Mouse (Mus musculus) splenic B cell, adult 2 months (primary cell): ENCODE results near the gene Fbxo42.
A peak's percentile ranks its signal among the peaks of the same experiment; 100 is the strongest.
"Not testable (repeated sequence)": the region's sequence is repeated elsewhere in the genome, so short reads cannot be mapped to it uniquely, and the experiment has no call there.

ENCODE experiments used
- DNase-seq: peaks from one replicate; pipeline ENCODE4 v3.0.0-alpha.2; 2011; ENCODE audit warnings: low read depth, low spot score
- H3K27me3 ChIP-seq: 2 replicates; pipeline ENCODE4 v1.6.1; 2012; ENCODE audit warnings: mild to moderate bottlenecking, low read length, moderate library complexity, mixed read lengths; ENCODE audit not compliant: control insufficient read depth, poor library complexity, insufficient read depth, severe bottlenecking
- H3K36me3 ChIP-seq: 2 replicates; pipeline ENCODE4 v1.6.1; 2012; ENCODE audit warnings: mild to moderate bottlenecking, low read length, moderate library complexity, mixed read lengths; ENCODE audit not compliant: control insufficient read depth, poor library complexity, insufficient read depth, severe bottlenecking

Gene Fbxo42

DNA sequence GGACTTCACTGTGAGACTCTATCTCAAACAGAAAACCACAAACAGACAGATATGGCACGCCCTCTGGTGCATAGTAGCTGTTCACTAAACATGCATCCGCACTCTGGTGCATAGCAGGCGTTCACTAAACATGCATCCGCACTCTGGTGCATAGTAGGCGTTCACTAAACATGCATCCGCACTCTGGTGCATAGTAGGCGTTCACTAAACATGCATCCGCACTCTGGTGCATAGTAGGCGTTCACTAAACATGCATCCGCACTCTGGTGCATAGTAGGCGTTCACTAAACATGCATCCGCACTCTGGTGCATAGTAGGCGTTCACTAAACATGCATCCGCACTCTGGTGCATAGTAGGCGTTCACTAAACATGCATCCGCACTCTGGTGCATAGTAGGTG lies 2.6 kb upstream of the Fbxo42 start:
- not testable (repeated sequence) for H3K27me3 ChIP-seq, H3K36me3 ChIP-seq, DNase-seq

DNA sequence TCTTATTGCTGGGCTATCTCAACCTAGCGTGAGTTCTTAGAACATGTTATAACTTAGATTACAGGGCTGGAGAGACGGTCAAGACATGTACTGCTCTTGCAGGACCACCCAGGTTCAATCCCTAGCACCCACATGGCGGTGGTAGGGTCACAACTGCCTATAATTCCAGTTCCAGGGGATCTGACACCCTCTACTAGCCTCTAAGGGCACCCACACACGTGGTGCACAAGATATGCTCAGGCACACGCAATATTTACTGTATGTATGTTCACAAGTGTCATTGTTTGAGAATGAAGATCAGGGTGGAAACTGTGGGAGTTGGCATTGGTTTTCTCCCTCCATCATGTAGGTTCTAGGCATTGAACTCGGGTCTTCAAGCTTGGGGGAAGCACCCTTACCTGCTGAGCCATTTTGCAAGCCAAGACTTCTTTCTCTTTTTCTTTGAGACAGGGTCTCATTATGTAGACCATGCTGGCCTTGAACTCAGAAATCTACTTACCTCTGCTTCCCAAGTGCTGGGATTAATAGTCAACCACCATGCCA lies 1.2 kb upstream of the Fbxo42 start:
- Histone ChIP-seq H3K36me3 (no peaks in the 10 kb centered on the region), H3K27me3 (no peaks in the 10 kb centered on the region)
- DNase-seq, result no peak

DNA sequence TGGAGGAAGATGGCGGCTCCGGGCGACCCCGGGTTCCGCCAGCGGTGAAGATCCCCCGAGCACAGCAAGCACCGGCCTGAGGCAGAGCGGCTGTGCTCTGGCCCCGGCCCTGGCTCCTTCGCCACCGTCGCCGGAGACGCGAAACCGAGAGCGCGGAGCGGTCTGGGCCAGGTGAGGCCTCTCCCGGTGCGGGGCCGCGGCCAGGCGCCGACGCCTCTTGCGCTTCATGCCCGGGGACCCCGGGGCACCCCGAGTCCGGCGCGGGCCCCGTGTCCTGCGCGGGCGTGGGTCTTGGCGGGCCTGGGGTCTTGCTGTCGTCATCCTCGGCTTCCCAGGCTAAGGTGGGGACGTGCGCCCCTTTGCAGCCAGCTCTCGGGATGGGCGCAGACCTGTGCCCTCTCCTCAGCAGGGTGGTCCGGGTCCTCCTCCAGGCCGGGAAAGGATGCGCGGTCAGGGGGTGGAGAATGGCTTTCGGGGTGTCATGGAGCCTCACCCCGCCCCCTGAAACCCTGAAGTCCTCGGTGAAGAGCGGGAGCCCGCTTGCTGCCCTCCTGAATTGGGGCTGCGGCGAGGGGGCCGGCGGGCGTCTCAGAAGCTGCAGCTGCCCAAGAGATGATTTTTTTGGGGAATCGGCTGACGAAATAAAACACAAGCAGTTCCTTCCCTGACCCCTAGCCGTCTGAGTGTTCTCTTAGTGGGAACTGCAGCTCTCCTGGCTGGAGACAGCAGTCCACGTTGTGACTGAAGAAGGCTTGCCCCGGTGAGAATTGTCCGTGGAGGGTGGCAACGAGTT lies 492 bp downstream of the Fbxo42 start:
- no peaks in the 10 kb centered on the region for H3K36me3 ChIP-seq
- H3K27me3 ChIP-seq, result no peaks in the 10 kb centered on the region
- peak; percentile 39 for DNase-seq

DNA sequence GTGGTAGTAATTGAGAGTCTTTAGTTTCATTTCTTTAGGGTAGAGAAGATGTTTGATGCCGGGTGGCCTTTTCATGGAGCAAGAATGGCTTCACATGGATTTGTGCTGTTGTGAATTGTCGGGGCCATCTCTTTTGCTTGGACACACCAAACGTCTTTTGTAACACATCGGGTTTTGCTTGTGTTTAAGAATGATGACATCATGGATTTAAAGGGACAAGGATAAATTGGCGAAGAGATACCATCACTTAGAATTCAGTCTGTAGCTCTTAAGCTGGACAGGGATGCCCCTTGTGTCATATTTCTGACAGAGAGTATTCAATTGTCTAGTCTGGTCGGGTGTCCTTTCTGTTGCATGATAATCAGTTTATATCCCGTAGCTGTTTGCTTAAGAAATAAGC lies 1.4 kb downstream of the Fbxo42 start:
- H3K36me3 ChIP-seq, result 0 out of 2 replicates have a peak, but pooled peaks cover 2% of the 10 kb centered on the region
- DNase-seq, result no peak

DNA sequence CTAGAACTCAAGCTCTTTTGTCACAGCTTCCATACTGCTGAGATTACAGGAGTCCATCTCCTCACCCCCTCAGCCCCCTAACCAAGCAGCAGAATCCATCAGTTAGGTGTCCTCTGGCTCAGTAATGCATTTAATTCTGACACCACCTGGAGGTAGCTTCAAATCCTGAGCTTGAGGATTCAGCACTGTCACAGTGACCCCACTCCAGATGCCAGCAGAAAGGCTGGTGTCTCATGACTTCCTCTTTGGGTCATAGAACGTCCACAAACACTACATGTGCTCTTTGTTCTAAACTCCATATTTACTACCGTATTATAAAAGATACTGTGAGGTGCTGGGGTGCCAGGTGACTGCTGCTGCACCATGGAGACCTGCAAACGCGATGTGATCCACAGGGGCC lies 9.8 kb downstream of the Fbxo42 start:
- no peak for DNase-seq
- Histone ChIP-seq H3K36me3 (0 out of 2 replicates have a peak, but pooled peaks cover 2% of the 10 kb centered on the region), H3K27me3 (no peaks in the 10 kb centered on the region)

More for the DNA sequence above, 1.4 kb downstream of the Fbxo42 start:
- H3K27me3 ChIP-seq, result no peaks in the 10 kb centered on the region

DNA sequence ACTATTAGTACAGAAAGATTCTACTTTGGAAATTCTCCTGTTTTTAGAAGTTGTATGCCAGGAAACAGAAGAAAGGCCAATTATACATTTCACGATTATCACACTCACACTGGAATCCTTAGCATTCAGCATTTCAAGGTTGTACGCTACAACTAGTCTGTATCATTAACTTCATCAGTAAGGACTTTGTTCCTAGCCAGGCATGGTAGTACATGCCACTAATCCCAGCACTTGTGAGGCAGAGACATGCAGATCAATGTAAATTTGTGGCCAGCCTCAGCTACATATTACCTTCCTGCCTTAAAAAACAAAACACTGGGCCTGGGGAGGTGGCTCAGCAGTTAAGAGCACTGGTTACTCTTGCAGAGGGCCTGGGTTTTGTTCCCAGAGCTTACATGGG lies 10.9 kb downstream of the Fbxo42 start:
- Histone ChIP-seq H3K36me3 (0 out of 2 replicates have a peak, but pooled peaks cover 2% of the 10 kb centered on the region), H3K27me3 (no peaks in the 10 kb centered on the region)
- no peak for DNase-seq

DNA sequence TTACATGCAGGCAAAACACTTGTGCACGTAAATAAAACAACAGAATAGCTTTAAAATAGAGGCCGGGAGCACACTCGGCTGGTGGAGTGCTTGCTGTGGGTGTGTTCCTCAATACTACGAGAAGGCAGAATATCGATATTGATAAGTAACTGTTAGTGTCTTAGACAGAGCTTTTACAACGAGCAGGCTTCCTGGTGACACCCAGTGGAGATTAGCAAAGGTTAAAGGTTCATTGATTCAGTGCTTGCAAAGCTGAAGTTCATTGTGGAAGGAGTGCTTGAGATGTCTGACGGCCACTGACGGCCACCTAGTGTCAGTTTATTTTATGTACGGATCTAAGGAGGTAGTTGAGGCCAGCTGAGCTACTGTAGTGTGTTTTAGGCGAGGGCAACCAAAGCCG lies 11.4 kb downstream of the Fbxo42 start:
- Histone ChIP-seq H3K27me3 (no peaks in the 10 kb centered on the region), H3K36me3 (no peaks in the 10 kb centered on the region)
- peak; percentile 42 for DNase-seq

DNA sequence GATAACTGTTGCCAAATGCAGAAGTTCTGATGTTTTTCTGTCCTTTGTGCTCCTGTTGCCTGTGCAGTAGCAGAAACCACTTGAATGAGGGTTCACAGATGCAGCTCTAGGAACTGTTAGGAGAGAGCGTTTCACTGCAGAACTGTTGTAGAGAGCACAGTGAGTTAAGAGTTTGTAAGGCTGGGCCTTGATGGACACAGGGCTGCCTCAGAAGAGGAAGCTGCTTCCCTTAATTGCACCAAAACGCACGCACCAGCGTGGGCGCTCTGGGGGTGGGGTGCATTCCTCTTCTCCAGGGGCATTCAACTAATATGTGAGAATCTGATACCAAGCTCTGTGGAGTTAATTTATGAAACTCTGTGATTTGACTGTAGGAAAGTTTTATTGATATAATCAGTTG lies 12.0 kb downstream of the Fbxo42 start:
- Histone ChIP-seq H3K27me3 (no peaks in the 10 kb centered on the region), H3K36me3 (no peaks in the 10 kb centered on the region)
- no peak for DNase-seq

DNA sequence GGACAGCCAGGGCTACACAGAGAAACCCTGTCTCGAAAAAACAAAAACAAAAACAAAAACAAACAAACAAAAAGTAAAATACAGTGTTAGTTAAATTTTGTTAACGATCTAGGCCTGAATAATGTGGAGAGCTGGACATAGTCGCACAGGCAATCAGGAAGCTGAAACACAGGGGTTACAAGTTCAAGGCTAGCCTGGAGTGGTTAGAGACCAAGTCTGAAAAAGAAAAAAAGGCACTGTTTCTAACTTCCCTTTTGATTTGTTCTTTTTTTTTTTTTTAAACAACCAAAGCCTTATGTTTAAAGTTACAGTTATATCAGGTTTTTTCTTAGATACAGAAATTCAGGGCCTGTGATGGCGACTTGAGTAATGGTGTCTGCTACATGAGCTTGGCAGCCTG lies 12.5 kb downstream of the Fbxo42 start:
- DNase-seq, result no peak
- H3K27me3 ChIP-seq, result no peaks in the 10 kb centered on the region
- no peaks in the 10 kb centered on the region for H3K36me3 ChIP-seq

DNA sequence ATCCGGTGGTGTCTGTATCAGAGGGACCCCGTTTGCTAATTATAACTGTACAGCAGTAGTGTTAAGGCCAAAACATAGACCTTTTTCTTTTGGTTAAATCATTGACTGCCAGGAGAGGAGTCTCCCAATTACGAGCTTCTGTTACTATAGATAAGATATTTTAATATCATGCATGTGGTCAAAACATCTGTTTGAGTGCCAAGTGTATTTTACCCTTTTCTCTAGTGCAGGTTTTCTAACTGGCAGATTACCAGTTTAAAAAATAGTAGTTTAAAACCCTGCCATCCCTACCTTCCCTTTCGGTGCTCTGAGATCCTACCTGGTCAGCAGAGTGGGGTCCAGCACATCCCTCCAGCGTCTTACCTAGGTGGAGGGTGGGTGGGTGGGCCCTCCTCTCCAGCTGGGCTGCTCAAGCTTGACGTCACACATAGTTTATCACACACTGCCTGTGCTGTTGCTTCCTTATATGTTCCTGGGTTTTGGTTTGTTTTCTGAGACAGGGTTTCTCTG lies 14.0 kb downstream of the Fbxo42 start:
- DNase-seq, result no peak
- H3K36me3 ChIP-seq, result no peaks in the 10 kb centered on the region
- no peaks in the 10 kb centered on the region for H3K27me3 ChIP-seq

DNA sequence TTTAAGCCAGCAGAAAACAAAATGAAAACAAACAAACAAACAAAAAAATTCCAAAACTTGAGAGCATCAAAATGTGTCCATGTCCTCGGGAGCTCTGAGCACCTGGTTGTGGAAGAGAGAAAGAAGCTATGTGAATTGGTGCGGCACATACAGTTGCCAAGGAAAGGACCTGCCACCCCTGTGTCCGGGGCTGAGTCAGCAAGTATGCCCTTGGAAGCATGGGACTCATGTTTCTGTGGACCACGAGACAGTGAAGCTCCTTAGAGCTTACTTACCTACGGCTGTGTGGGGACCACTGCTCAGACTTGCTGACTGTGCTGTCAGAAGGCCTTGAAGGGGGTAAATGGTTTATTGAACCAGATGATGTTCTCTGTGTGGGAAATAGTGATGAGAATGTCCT lies 16.0 kb downstream of the Fbxo42 start:
- Histone ChIP-seq H3K27me3 (no peaks in the 10 kb centered on the region), H3K36me3 (no peaks in the 10 kb centered on the region)
- no peak for DNase-seq

DNA sequence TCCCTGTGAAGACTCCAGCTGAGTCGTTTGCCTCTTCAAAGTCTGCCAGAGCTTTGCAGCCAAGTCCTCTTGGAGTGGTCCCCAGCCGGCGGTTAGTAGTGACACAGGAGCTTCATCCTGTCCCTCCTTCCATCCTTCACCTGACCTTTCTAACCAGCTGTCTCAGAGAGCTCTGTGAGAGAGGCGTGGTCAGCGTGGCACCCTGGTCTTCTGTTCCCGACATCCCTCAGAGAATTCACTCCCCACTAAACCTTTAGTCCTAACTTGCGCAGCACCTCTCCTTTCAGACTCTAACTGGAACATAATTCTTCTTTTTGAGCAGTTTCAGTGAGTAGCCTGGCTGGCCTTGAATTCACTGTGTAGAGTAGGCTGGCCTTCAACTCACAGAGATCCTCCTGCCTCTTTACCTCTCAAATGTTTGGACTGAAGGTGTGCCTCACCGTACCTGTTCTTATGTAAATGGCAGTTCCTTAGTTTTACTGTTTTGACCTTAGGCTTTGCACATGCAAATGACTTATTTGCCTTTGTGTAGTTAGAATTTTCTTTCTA lies 18.1 kb downstream of the Fbxo42 start:
- no peaks in the 10 kb centered on the region for H3K27me3 ChIP-seq
- no peaks in the 10 kb centered on the region for H3K36me3 ChIP-seq
- no peak for DNase-seq

DNA sequence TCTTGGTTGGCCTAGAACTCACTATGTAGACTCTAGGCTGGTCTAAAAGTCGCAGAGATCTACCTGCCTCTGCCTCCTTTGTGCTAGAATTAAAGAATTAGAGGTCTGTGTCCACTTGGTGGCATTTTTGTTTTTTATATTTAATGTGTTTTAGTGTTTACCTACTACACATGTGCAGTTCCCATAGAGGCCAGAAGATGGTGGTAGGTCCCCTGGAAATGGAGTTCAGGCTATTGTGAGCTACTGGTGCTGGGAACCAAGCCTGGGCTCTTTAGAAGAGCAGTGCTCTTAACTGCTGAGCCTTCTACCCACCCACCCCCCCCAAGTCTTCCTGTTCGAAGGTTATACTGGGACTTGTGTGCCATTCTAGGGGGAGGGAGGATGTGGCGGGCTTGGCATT lies 19.4 kb downstream of the Fbxo42 start:
- no peak for DNase-seq
- Histone ChIP-seq H3K36me3 (no peaks in the 10 kb centered on the region; the same call in 1 of the 2 replicates), H3K27me3 (no peaks in the 10 kb centered on the region)

DNA sequence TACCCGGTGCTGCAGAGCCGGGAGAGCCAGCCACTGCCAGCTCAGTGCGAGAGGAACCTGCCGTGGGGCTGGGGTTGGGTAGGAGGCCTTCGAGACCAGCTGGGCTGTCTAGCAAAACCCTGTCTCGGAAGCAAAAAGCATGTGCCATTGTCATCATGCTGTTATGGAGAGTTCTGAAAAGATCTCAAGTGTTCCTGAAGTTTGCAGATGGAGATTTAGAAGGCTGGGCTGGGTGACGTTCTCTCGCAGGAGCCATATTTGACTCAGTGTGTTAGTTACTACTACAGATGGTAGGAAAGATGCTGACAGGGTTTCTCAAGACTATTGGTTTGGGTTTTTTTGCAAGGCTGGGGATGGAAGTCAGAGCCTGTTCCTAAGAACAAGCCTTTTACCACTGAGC lies 24.4 kb downstream of the Fbxo42 start:
- H3K27me3 ChIP-seq, result no peaks in the 10 kb centered on the region
- H3K36me3 ChIP-seq, result no peaks in the 10 kb centered on the region; the same call in 1 of the 2 replicates
- DNase-seq, result no peak

DNA sequence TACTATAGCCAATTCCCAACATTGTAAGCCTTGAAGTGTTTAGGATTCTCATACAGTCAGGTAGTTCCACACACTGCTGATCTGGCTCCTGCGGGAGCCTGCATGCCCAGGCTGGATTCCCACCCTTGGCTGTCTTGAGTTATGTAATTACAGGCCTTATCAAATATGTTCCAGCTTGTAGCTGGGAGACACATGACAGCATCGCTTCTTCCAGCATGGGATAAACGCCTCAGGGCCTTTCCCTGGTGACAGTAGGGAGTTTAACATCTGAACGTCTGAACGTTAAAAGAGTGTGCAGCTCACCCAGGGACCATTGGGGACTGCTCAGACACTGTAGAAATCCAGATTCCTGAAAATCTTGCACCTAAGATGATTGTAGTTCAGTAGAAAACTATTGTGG lies 28.1 kb downstream of the Fbxo42 start:
- DNase-seq, result no peak
- no peaks in the 10 kb centered on the region; the same call in none of the 2 replicates for H3K36me3 ChIP-seq
- no peaks in the 10 kb centered on the region for H3K27me3 ChIP-seq
